Mouse (Mus musculus) layer of hippocampus, postnatal 10 days (tissue): ENCODE measurements around the gene Clec10a. TPM values are rescaled to one million over a fixed set of nuclear protein-coding genes. Genes with fewer than 3 reads are reported as not detected.

ENCODE experiments used
- DNase-seq, 2 experiments: peaks; one replicate each; pipeline ENCODE4 v3.0.0; 2021; ENCODE audit warnings: low spot score in 2 of 2
- total RNA-seq, 2 experiments: library from RNA; stranded (reverse); gene quantifications; 2 replicates each; pipeline ENCODE4 v1.2.3; 2021

Gene Clec10a
- total RNA-seq, 2 experiments from 2014 or later = 1.2 to 1.4 TPM

- DNase-seq = peak in 1 of 2 experiments; percentile 28
These were observed 59.3 kb downstream of the Clec10a start for GRCm38 (mm10) chr11:70215301-70215700.

- no peak for DNase-seq
These were observed 60.1 kb downstream of the Clec10a start for GRCm38 (mm10) chr11:70216103-70216502.

GRCm38 (mm10) chr11:70218039-70218438 lies 62.0 kb downstream of the Clec10a start:
- no peak for DNase-seq

- DNase-seq = no peak
These were observed 62.9 kb downstream of the Clec10a start for GRCm38 (mm10) chr11:70218741-70219470.

- no peak for DNase-seq
These were observed 63.9 kb downstream of the Clec10a start for GRCm38 (mm10) chr11:70219873-70220272.

- DNase-seq = peak in 1 of 2 experiments; percentile 55
These were observed 64.3 kb downstream of the Clec10a start for GRCm38 (mm10) chr11:70220323-70220722.

Other genes starting within 250 kb of the Clec10a start
- gene Gps2, start 242.3 kb upstream of the Clec10a start, total RNA-seq = 10 to 100 TPM; 27.8 to 30.2 TPM
- gene Eif5a, start 234.2 kb upstream of the Clec10a start, total RNA-seq = 100 to 1,000 TPM; 479 to 501 TPM
- 1 to 10 TPM; 9.2 to 9.5 TPM for gene Ybx2, start 220.4 kb upstream of the Clec10a start, total RNA-seq
- gene Slc2a4, start 208.0 kb upstream of the Clec10a start, total RNA-seq = 1 to 10 TPM; 1.7 to 2.0 TPM
- gene Cldn7, start 191.4 kb upstream of the Clec10a start, total RNA-seq = not detected
- 100 to 1,000 TPM; 101 to 105 TPM for gene Ctdnep1, start 175.0 kb upstream of the Clec10a start, total RNA-seq
- gene Elp5, start 173.7 kb upstream of the Clec10a start, total RNA-seq = 10 to 100 TPM; 98.0 to 99.5 TPM
- gene Gabarap, start 165.1 kb upstream of the Clec10a start, total RNA-seq = 100 to 1,000 TPM; 256 to 267 TPM
- gene Phf23, start 160.4 kb upstream of the Clec10a start, total RNA-seq = 10 to 100 TPM; 40.1 to 43.7 TPM
- 10 to 100 TPM; 26.1 to 38.9 TPM for gene Dvl2, start 155.6 kb upstream of the Clec10a start, total RNA-seq
- 10 to 100 TPM; 55.7 to 57.6 TPM for gene Acadvl, start 140.8 kb upstream of the Clec10a start, total RNA-seq
- gene Dlg4, start 139.3 kb upstream of the Clec10a start, total RNA-seq = 100 to 1,000 TPM; 705 to 717 TPM
- gene Asgr1, start 102.1 kb upstream of the Clec10a start, total RNA-seq = 1 to 10 TPM; 1.2 to 1.3 TPM
- not detected for gene Asgr2, start 63.6 kb upstream of the Clec10a start, total RNA-seq
- under 1 TPM; 0.67 to 0.69 TPM for gene Mgl2, start 25.9 kb upstream of the Clec10a start, total RNA-seq
- gene Slc16a11, start 56.6 kb downstream of the Clec10a start, total RNA-seq = 10 to 100 TPM; 32.8 to 39.6 TPM
- gene Slc16a13, start 64.9 kb downstream of the Clec10a start, total RNA-seq = 10 to 100 TPM in 1 of 2 experiments, 1 to 10 TPM in 1; 9.2 to 12.1 TPM
- gene Bcl6b, start 73.6 kb downstream of the Clec10a start, total RNA-seq = 1 to 10 TPM; 4.3 to 7.4 TPM
- gene 0610010K14Rik, start 81.7 kb downstream of the Clec10a start, total RNA-seq = 10 to 100 TPM; 44.8 to 55.3 TPM
- 1 to 10 TPM; 6.6 to 8.7 TPM for gene Gm21988, start 83.6 kb downstream of the Clec10a start, total RNA-seq
- gene Rnasek, start 83.6 kb downstream of the Clec10a start, total RNA-seq = 100 to 1,000 TPM; 306 to 350 TPM
- under 1 TPM; 0.45 to 0.69 TPM for gene Alox12, start 99.2 kb downstream of the Clec10a start, total RNA-seq
- gene Alox12e, start 166.4 kb downstream of the Clec10a start, total RNA-seq = not detected
- gene Alox15, start 195.8 kb downstream of the Clec10a start, total RNA-seq = not detected